Mouse (Mus musculus) G1E (cell line): Measurements from ENCODE around the gene Klf13.

Source experiments
- CTCF ChIP-seq: IDR thresholded peaks from 2 replicates; pipeline ENCODE4 v1.5.1; 2012; ENCODE audit warnings: low read depth, low read length, inconsistent platforms, mixed read lengths
- GATA1 ChIP-seq: IDR thresholded peaks from 2 replicates; pipeline ENCODE4 v1.6.1; 2012; ENCODE audit warnings: borderline replicate concordance, low read length, inconsistent platforms, mixed read lengths
- GATA2 ChIP-seq: IDR thresholded peaks from 2 replicates; pipeline ENCODE4 v1.6.1; 2012; ENCODE audit warnings: low read depth, low read length, inconsistent platforms, borderline replicate concordance
- TAL1 ChIP-seq: conservative IDR thresholded peaks from 2 replicates; pipeline ENCODE4 v1.6.1; 2012; ENCODE audit warnings: low read depth, low read length, inconsistent platforms, mixed read lengths

DNA sequence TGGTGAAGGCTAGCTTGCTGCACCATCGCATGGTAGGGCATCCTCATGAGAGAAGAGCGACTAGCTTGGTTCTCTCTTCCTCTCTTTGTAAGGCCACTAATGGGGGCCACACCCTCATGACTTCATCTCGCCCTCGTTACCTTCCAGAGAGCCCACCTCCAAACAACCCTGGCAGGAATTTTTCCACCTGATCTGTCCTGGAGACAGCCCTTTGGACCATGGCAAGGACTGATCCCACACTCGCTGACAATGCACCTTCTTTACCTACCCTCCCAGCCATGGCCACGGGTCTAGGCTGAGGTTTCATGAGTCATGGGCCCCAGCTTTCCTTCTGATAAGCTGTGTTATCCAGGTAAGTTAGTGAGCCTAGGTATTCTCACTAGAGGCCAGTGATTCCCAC, 77.6 kb downstream of the Klf13 start:
- no peak for TF ChIP-seq CTCF
- TF ChIP-seq GATA2, result no peak
- no peak for TF ChIP-seq GATA1
- no peak for TF ChIP-seq TAL1
